Mouse (Mus musculus): ENCODE measurements around the gene Gprin1.

Gprin1 gene

DNA sequence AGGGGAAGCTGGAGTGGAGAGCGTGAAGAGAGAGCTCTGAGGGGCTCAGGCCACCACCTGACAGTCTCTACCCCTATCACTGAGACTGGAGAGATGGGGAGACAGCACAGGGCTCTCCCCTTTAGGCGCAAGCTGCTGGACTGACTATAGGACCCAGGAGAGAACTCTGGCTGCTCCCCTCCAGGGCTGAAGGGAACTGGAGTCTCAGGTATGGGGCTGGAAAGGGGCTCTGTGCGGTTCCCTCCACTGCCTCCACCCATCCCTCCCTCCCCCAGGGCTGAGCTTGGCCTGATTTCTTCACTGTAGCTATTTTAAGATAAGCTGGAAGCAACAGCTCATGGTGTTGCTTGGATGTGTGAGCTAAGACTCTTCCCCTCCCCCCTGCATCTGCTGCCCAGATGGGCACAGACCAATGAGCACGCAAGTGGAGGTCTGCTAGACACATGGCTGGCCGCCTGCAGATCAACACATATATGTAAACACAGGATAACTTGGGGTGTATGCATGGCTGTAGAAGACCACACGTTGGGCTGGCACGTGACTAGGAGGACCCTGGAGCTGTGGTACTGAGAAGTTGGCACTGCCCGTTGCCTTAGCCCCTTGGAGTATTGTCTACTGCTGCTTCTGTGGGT is 10.6 kb upstream of the Gprin1 start:
- DNase-seq (ENCODE audit: extremely low read depth, low read depth, low spot score) = no peak

GRCm38 (mm10) chr13:54759496-54759895 is 9.8 kb upstream of the Gprin1 start:
- no peak for DNase-seq (ENCODE audit: extremely low read depth, low read depth, low spot score)

- DNase-seq (ENCODE audit: extremely low read depth, low read depth, low spot score) = no peak
These were observed 9.2 kb upstream of the Gprin1 start for GRCm38 (mm10) chr13:54758756-54759470.

DNA sequence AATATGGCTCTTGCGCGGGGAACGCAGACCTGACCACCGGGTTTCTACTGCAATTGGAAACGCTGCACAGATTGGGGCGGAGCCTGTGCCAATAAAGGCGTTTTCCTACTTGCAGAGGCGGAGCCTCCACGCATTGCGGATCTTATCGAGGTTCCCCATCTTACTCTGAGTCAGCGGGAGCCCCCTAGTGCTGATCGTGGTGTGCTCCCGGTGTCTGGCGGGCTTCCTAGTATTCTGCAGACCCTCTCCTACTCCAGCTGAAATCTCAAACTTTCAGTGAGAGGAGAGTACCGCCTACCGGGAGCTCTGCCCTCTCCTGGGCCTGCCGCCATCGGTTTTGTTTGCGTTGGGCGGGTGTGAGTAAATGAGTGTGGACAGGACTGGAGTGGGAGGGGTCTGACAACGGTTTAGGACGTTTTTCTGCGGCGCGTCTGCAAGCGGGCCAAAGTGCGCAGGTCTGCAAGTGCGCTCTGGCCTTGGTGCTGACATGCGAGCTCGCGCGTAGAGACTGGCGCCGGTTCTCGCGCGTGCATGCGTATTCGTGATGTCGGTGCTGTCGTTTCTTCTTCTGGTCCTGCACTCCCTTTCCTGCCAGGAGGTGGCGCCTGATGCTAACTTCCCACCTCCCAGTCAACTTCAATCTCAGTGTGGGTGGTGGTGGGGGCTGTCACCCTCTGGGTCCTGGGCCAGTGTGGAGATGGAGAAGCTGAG is 8.5 kb upstream of the Gprin1 start:
- DNase-seq (ENCODE audit: extremely low read depth, low read depth, low spot score) = no peak

DNA sequence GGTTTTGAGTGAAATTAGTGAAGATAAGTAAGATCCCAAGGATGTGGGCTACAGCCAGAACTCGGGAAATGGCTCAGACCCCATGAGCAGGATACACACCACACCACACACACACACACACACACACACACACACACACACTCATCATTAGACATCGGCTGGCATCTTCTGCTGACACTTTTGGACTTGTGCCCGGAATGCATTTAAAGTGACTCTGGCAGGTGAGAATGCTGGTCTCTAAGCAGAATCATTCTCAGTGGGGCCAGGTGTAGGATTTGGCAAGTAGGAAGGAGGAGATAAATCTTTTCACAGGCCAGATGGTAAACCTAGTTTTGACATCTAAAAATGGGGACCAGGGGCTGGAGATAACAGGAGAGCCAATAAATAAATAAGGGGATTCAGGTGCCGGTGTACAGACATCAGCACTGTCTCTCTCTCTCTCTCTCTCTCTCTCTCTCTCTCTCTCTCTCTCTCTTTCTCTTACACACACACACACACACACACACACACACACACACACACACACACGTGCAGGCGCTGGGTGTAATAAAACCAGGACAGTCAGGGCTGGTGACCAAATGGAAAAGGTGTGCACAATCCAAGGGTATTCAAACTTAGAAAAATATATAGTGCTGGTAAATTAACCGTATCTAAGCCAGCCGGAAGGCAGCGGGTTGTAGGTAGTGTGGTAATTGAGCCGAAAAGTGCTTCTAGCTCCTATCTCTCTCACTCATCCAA is 7.6 kb upstream of the Gprin1 start:
- no peak for DNase-seq (ENCODE audit: extremely low read depth, low read depth, low spot score)

- no peak for DNase-seq (ENCODE audit: extremely low read depth, low read depth, low spot score)
These were observed 6.6 kb upstream of the Gprin1 start for GRCm38 (mm10) chr13:54756156-54756712.

DNA sequence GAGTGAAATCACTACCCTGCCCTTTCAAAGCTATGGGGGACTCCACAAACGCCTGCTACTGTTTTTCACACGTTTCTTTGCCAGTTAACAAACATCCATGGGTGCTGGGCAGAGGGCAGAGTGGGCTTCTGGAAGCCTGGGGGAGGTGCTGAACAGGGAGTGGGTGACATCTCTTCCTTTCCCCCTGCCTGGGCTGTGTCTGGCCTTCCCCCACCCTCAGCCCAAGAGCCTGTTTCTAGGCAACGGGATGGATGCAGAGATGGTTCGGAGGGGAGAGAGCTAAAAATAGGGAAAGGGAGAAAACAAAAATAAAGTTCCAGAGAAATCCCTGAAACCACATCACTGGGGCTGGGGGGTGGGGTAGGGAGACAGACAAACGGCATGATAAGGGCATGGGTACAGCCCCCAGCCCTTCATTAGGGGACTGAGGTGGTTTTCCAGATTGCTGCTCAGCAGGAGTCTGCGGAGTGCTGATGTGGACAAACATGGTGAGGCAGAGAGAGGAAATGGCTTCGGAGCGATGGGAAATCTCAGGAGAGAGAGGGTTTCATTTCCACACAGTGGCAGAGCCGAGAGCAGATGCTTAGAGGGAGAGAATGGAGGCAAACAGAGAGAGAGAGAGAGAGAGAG is 5.6 kb upstream of the Gprin1 start:
- DNase-seq (ENCODE audit: extremely low read depth, low read depth, low spot score) = no peak

DNA sequence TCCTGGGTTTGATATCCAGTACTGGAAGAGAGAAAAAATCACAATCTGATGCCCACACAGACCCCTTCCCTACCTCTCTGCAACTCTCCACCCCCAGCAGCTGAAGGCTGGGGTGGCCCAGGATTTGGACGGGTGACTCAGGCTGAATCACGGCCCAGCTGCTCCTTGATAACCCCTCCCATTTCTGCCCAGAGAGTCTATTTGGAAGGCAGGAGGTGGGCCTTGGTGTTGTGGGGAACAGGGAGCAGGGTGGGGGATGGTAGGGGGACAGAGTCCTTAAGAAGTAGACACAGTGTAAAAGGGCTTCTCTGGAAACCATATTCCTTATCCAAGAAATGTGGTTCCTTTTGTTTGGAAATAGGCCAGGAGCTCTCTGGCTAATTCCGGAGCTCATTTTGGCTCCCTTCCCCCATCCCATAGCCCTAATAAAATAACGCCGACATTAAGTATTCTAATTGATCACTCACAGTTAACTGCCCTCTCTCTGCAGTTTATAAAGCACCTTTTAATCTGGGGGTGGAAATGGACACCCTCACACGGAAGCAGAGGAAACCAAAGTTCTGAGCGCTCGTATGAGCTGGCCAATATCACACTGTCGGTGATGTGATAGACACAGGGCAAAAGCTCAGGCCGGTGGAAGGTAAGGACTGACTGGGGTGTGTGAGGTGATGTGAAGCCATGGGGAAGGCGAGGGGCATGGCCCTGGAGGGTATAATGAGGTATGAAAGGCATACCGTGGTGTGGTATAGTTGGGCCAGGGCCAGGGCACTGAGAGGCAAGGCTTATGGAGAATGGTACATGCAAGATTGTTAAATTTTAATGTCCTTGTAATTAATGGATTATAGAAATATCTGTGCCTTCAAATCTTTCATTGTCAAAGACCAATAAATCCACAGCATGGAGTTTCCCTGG is 4.8 kb upstream of the Gprin1 start:
- no peak for DNase-seq (ENCODE audit: extremely low read depth, low read depth, low spot score)

DNA sequence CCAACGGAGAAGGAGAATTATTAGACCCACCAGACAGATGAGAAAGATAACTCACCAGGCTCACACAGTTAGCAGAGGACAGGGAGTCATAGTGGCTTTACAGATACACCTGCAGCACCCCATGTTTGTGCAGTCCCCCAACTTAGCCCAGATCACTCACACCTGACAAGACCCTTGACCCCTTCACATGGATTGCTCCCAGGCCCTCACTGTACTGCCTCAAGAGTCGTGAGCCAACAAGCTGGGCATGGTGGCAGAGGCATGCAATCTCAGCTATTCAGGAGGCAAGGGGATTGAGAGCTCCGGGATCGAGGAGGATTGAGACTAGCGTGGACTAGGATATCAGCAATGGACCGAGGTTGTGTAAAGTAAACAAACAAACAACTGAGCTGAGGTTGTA is 4.1 kb upstream of the Gprin1 start:
- no peak for DNase-seq (ENCODE audit: extremely low read depth, low read depth, low spot score)

DNA sequence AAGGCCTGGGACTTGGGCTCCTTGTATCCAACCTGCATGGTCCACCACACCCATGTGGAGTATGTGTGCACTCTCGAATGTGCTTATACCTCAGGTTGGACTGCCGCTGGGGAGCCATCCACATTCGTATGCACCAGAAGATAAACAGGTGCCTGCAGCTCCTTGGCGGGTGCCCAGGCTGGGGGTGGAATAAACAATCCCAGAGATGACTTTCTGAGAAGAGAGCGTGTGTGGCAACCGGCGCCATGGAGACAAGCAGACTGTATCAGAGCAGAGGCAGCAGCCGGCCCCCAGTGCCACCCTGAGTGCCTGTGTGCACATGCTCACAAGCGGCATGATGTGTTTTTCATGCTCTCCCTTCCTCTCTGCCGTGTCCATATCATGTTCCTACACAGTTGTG is 3.0 kb upstream of the Gprin1 start:
- DNase-seq (ENCODE audit: extremely low read depth, low read depth, low spot score) = no peak

DNA sequence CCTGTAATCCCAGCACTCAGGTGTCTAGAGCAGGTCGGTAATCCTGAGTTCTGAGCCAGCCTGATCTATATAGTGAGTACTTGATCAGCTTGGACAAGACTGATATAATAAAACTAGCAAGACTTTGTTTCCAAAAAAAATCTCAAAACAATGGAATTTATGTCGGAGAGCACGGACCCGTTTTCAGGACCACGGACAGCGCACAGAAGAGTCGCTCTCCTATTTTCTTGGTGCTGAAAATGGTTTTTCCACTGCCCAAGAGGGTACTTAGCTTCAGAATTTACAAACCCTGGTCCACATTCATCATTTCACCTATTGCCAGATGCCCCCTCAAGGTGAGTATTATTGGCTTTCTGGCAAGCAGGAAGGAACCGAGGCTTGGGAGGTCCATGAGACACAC is 1.0 kb upstream of the Gprin1 start:
- DNase-seq (ENCODE audit: extremely low read depth, low read depth, low spot score) = no peak

DNA sequence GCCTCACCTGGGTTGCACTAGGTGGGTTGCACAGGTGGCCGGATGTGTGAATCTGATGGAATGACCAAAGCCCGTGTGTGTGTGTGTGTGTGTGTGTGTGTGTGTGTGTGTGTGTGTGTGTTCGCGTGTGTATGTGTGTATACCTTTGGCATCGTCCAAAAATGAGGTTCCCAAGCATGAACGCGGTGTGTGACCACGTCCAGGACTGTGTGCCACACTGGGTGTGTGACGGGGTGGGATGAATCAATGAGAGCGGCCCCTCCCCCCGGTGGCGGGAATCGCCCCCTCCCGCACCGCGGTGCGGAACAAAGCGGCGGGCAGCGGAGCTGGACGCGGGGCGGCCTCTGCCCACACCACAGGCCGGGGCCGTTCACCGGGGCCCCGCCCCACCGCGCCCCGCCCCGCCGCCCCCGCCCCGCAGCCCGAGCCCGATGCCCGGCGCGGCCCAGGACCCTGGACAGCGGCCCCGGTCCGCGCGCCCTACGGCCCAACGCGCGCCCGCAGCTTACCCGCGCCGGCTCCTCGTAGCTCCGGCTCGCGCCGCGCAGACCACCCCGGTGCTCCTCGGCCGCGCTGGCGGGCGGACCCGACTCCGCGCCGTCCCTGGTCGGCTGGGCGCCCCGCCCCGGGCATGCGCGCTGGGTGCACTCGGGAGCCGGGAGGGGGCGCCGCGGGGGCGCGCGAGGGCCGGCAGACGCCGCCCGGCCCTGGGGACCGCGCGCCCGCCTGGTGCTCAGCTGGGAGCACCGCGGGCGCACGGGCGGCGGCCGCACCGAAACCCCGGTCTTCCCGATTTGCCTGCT is 412 bp downstream of the Gprin1 start:
- no peak for DNase-seq (ENCODE audit: extremely low read depth, low read depth, low spot score)

GRCm38 (mm10) chr13:54748721-54749060 is 983 bp downstream of the Gprin1 start:
- no peak for DNase-seq (ENCODE audit: extremely low read depth, low read depth, low spot score)

GRCm38 (mm10) chr13:54748190-54748589 is 1.5 kb downstream of the Gprin1 start:
- DNase-seq (ENCODE audit: extremely low read depth, low read depth, low spot score) = no peak

GRCm38 (mm10) chr13:54746896-54747295 is 2.8 kb downstream of the Gprin1 start:
- no peak for DNase-seq (ENCODE audit: extremely low read depth, low read depth, low spot score)

GRCm38 (mm10) chr13:54746110-54746509 is 3.6 kb downstream of the Gprin1 start:
- no peak for DNase-seq (ENCODE audit: extremely low read depth, low read depth, low spot score)

GRCm38 (mm10) chr13:54738213-54738601 is 11.5 kb downstream of the Gprin1 start:
- DNase-seq (ENCODE audit: extremely low read depth, low read depth, low spot score) = no peak

- no peak for DNase-seq (ENCODE audit: extremely low read depth, low read depth, low spot score)
These were observed 12.0 kb downstream of the Gprin1 start for GRCm38 (mm10) chr13:54737488-54738212.

All from fat pad, adult 2 months (tissue).